Mouse (Mus musculus) heart, postnatal 0 days (tissue): ENCODE measurements around the gene Kif1b.

ENCODE experiments used
- CTCF ChIP-seq: IDR thresholded peaks from 2 replicates; pipeline ENCODE4 v1.5.1; 2016; ENCODE audit warnings: antibody characterized with exemption, control low read depth, low read depth
- EP300 ChIP-seq: IDR thresholded peaks from 2 replicates; pipeline ENCODE4 v1.6.1; 2016; ENCODE audit warnings: antibody characterized with exemption, low read depth

DNA sequence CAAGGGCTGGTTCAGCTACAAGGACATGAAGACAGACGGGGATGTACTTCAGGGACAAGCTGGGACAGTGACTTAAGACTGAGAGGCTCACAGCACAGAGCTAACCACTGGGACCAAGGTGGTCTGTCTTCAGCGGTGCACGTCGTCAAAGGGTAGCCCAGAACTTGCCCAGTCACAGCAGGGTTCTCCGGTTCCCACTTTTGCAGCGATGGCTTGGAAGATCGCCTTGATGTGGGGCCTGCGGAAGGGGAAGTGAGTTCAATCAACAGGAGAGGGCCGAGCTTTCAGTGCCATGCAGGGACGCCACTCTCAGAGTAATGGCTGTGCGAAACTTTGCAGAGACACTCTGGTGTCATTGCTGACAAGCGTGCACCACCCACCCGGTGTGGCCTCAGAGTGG is 147.6 kb downstream of the Kif1b start:
- no peak for TF ChIP-seq CTCF
- TF ChIP-seq EP300 = no peak
